Mouse (Mus musculus): Measurements from ENCODE around the gene P2ry10b.

The P2ry10b gene

DNA sequence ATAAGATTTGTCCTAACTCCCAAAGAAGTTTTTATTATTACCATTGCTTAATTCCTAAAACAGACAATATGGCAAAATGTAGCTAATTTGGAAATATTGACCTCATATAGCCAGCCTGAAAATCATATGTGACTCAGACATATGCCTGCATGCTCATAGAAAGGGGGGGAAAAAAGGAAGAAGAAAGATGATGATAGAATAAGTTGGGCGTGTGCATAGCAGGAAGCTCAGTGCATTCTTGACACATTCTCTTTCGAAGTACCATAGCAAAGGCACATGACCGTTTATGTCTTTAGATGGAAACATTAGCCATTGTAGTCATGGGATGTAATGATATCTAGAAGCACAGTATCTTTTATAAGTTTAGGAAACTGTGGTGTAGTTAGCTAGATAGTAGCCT lies at the start of gene P2ry10b:
P2ry10b (plus strand) TSS at position 247 of the 400 bp plus-strand sequence.
- no peak for DNase-seq (ENCODE audit: low spot score in 2 of 2)

DNA sequence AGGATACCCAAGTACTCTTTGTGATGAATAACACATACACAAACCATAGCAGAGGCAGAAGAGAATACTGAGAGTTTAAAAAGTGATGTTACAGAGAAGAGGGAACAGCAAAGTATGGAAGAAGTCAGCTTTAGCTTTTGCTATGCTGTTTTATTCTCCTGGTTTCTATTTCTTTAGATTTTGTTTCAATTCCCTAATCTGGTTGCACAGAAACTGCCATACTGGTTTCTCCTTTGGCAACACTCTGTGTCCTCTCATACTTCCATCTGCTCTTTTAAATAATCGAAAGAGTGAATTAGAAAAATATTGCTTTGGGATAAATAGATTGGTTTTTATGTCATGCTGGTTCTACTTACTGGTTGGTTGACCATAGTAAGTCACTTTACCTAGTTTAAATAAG lies 32.4 kb upstream of the P2ry10b start:
- no peak for DNase-seq (ENCODE audit: low spot score in 2 of 2)

GRCm38 (mm10) chrX:107116987-107117386 lies 31.7 kb upstream of the P2ry10b start:
- DNase-seq (ENCODE audit: low spot score in 2 of 2): no peak

DNA sequence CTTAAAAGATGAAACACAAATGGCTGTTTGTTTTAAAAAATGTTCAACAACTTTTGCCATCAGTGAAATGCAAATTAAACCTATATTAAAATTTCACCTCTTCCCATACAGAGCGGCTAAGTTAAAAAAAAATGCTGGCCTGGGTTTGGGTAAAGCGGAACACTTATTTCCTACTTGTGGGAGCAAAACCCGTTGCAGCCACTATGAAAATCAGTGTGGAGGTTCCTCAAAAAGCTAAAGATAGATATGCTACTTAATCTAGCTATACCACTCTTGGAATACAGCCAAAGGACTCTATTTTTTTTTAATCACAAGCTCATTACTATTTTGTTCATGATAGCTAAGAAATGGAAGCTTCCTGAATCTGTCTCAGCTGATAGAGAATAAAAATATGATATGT lies 5.5 kb upstream of the P2ry10b start:
- no peak for DNase-seq (ENCODE audit: low spot score in 2 of 2)

DNA sequence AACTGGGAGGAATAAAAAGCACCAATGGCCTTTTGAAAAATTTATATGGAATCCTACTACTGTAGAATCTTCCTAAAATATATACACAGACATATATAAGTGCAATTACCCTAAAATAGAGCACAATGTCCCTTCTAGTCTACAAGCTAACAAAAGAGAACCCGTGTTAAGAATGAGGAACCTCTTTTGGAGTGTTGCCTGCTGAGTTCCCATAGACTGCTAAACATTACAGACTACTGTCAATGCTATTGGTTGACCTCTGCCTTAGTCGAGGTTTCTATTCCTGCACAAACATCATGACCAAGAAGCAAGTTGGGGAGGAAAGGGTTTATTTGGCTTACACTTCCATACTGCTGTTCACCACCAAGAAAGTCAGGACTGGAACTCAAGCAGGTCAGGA lies 4.8 kb upstream of the P2ry10b start:
- DNase-seq (ENCODE audit: low spot score in 2 of 2): no peak

DNA sequence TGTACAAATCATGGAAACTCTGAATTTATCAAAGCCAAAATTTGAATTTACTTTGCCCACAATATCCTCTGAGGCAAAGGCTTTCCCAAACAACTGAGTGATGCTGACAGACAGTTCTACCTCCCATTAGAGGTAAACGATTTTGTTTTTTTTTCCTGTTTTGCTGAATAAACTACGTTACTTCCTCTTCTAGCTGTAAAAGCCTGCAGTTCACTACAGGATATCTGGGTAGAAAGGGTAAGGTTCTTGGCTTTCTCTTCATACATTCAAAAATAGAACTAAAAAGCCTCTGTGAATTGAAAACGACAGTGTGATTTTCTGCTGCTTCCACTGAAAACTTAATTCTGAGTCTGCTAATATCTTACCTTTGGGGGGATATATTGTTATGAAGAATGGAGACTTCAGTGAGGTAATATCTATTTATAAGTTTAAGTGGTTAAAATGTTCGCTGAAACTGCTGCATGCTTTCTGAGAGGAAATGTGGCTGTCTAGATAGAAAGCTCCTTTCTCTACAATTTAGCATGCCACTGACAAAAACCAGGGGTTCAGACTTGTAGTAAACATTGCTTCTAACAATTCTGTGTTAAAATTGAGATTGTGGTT lies 765 bp downstream of the P2ry10b start:
- peak in 1 of 2 experiments; percentile 4 for DNase-seq (ENCODE audit: low spot score in 2 of 2)

GRCm38 (mm10) chrX:107150027-107150426 lies 1.3 kb downstream of the P2ry10b start:
- DNase-seq (ENCODE audit: low spot score in 2 of 2): no peak

DNA sequence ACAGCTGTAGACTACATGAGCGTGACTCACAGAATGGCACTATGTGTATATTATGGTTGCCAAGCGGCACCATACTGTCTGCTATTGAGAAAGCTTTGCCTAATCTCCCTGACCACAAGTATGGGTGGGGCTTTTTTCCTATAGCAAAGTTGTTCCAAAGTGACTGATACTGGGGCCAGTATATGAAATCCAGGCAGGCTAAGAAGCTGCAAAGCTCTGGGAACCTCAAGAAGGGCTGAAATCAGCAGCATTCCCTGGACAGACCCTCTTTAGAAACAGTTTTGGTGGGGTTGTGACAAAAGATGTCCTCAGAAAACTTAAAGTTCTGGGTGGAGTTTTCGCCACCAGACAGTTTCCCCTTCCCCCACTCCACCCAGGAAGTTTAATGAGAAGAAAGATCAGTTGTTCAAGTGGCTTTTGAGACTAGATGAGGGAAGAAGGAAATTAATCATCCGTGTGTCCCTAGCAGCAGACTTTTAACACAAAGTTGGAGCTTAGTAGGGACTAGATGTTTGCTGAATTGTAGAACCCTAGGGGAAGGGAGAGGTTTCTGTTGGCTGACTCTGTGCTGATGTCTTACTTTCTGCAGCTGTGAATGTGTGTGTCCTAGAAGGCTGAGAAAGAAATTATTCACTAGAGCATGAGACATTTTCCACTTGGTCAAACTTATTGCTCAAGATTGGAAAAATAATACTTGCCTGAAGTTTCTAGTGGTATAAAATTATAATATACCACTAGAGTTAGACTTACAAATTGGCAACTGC lies 2.2 kb downstream of the P2ry10b start:
- DNase-seq (ENCODE audit: low spot score in 2 of 2): peak; percentile 14 to 18

DNA sequence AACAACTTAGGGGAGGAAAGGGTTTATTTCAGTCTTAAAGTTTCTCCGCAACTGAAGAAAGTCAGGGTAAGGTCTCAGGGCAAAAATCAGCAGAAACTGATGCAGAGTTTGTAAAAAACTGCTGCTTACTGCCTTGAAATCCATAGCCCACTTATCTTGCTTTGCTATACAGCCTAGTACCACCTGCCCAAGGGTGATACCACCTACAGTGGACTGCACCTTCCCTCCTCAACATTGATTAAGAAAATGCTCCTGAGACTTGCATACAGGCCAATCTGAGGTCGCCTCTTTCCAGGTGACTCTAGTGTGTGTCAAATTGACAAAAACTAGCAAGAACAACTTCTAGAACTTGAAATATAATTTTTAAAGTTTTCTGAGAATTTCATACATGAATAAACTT lies 7.3 kb downstream of the P2ry10b start:
- no peak for DNase-seq (ENCODE audit: low spot score in 2 of 2)

- peak in 1 of 2 experiments; percentile 22 for DNase-seq (ENCODE audit: low spot score in 2 of 2)
Measured at GRCm38 (mm10) chrX:107160496-107160895, 11.8 kb downstream of the P2ry10b start.

GRCm38 (mm10) chrX:107168281-107168680 lies 19.6 kb downstream of the P2ry10b start:
- DNase-seq (ENCODE audit: low spot score in 2 of 2): peak in 1 of 2 experiments; percentile 31

DNA sequence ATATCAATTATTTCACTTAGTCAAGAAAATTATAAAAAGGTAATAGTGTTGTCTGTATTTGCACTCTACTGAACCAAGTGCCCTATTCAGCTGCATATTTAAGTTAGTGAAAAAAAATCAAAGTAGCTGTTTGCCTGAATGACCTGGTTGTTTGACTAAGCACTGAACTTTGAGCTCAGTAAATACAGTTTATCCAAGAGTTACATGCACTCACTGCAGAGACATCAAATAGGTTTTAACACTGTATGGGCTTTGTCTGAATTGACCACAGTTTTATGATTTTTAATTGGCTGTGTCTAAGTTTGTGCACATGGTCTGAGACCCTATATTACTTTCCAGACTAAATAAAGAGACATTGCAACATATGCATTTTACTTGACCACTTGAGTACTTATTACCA lies 20.4 kb downstream of the P2ry10b start:
- no peak for DNase-seq (ENCODE audit: low spot score in 2 of 2)

DNA sequence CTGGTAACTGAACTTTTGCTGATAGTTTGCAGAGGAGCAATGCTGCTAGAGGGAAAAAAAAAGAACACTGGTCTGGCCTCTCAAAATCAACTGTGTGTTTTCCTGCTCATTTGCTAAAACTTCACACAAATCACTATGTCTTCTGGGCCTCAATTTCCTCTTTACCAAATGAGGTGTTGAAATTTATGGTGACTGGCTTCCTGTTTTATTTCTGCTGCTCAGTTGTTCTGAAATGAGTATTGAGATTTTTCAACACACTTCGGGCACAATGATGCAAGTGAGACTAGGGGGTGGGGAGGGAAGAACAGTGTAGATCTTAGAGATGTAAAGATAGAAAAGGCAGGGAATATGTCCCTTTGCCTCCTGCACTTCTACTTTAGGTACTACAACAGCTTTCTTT lies 30.0 kb downstream of the P2ry10b start:
- no peak for DNase-seq (ENCODE audit: low spot score in 2 of 2)

DNA sequence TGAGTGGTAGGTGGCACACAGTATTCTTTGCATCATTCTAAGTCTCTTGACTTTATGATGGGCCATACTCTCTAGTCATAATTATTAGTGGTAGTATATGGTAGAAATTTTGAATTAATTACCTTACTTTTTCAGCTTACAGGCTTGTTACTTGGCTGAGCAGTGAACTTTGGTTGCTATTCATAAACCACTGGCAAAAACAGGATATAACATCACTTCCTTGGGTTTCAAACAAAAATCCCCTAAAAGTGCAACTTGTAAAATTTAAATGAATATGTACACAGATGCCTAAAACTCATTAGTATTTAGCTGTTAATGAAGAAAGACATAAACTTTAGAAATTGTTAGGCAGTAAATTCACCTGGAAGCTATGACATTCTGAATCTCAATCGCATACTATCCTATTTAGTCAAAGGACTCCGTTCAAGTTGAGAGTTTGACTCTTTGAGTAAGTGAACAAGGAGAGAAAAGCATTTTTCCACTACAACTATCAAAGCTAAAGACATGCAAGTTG lies 68.9 kb downstream of the P2ry10b start:
- no peak for DNase-seq (ENCODE audit: low spot score in 2 of 2)
